Mouse (Mus musculus): ENCODE measurements around the gene Dach1. TPM values are rescaled to one million over a fixed set of nuclear protein-coding genes. Genes with fewer than 3 reads are reported as not detected.

Gene Dach1
- polyA plus RNA-seq, 1 experiment from 2014 or later, result 4.0 TPM

GRCm38 (mm10) chr14:97980879-97981278 lies 188.7 kb downstream of the Dach1 start:
- Histone ChIP-seq H3K9me3 (ENCODE audit: control insufficient read depth, low read length) (no peaks in the 10 kb centered on the region), H3K36me3 (ENCODE audit: control insufficient read depth, insufficient read depth, low read length) (no peaks in the 10 kb centered on the region), H3K4me2 (ENCODE audit: low read length) (no peak overlapping the region), H3K4me1 (ENCODE audit: control insufficient read depth in 2 of 2, insufficient read depth in 2 of 2, low read length in 2 of 2) (peaks cover 2 to 3% of the 10 kb centered on the region in 2 experiments; a peak in 1 of 4 replicates), H3K9ac (ENCODE audit: low read length) (no peak overlapping the region), H3K4me3 (ENCODE audit: control insufficient read depth in 1 of 2, insufficient read depth in 1 of 2, low read depth in 1 of 2, low read length in 2 of 2) (no peak overlapping the region), H3K27me3 (ENCODE audit: control insufficient read depth, insufficient read depth, low read length) (no peaks in the 10 kb centered on the region), H3K27ac (replicated peaks in 1 of 2; ENCODE audit: control insufficient read depth in 1 of 2, insufficient read depth in 1 of 2, low read depth in 2 of 2, low read length in 2 of 2) (no peak overlapping the region)
- ATAC-seq (ENCODE audit: insufficient number of reproducible peaks, insufficient read depth, low FRiP score, low read depth), result no peak
- 68% methylated on average over 4 of the region's 4 CpGs for WGBS

- H3K27me3 ChIP-seq (ENCODE audit: control insufficient read depth, insufficient read depth, low read length), result no peaks in the 10 kb centered on the region
- no peak overlapping the region for H3K9ac ChIP-seq (ENCODE audit: low read length)
- ATAC-seq (ENCODE audit: insufficient number of reproducible peaks, insufficient read depth, low FRiP score, low read depth), result no peak
- H3K4me3 ChIP-seq (ENCODE audit: control insufficient read depth in 1 of 2, insufficient read depth in 1 of 2, low read depth in 1 of 2, low read length in 2 of 2), result no peak overlapping the region
- no peaks in the 10 kb centered on the region for H3K4me1 ChIP-seq (ENCODE audit: control insufficient read depth in 2 of 2, insufficient read depth in 2 of 2, low read length in 2 of 2)
- WGBS, result 68% methylated on average over 1 of the region's 1 CpGs
- H3K36me3 ChIP-seq (ENCODE audit: control insufficient read depth, insufficient read depth, low read length), result no peaks in the 10 kb centered on the region
- no peak overlapping the region for H3K27ac ChIP-seq (replicated peaks in 1 of 2; ENCODE audit: control insufficient read depth in 1 of 2, insufficient read depth in 1 of 2, low read depth in 2 of 2, low read length in 2 of 2)
- H3K4me2 ChIP-seq (ENCODE audit: low read length), result no peak overlapping the region
- H3K9me3 ChIP-seq (ENCODE audit: control insufficient read depth, low read length), result no peaks in the 10 kb centered on the region
Observed at GRCm38 (mm10) chr14:97976091-97976490, 193.5 kb downstream of the Dach1 start.

GRCm38 (mm10) chr14:97975447-97975846 lies 194.1 kb downstream of the Dach1 start:
- H3K4me3 ChIP-seq (ENCODE audit: control insufficient read depth in 1 of 2, insufficient read depth in 1 of 2, low read depth in 1 of 2, low read length in 2 of 2), result no peak overlapping the region
- H3K4me1 ChIP-seq (ENCODE audit: control insufficient read depth in 2 of 2, insufficient read depth in 2 of 2, low read length in 2 of 2), result no peaks in the 10 kb centered on the region
- no peak overlapping the region for H3K4me2 ChIP-seq (ENCODE audit: low read length)
- no peaks in the 10 kb centered on the region for H3K36me3 ChIP-seq (ENCODE audit: control insufficient read depth, insufficient read depth, low read length)
- H3K27me3 ChIP-seq (ENCODE audit: control insufficient read depth, insufficient read depth, low read length), result no peaks in the 10 kb centered on the region
- no peak overlapping the region for H3K9ac ChIP-seq (ENCODE audit: low read length)
- no peaks in the 10 kb centered on the region for H3K9me3 ChIP-seq (ENCODE audit: control insufficient read depth, low read length)
- WGBS, result 75% methylated on average over 7 of the region's 7 CpGs
- no peak overlapping the region for H3K27ac ChIP-seq (replicated peaks in 1 of 2; ENCODE audit: control insufficient read depth in 1 of 2, insufficient read depth in 1 of 2, low read depth in 2 of 2, low read length in 2 of 2)
- no peak for ATAC-seq (ENCODE audit: insufficient number of reproducible peaks, insufficient read depth, low FRiP score, low read depth)

GRCm38 (mm10) chr14:97964543-97965069 lies 205.0 kb downstream of the Dach1 start:
- H3K9ac ChIP-seq (ENCODE audit: low read length), result no peak overlapping the region
- WGBS, result 62% methylated on average over 2 of the region's 2 CpGs
- no peak overlapping the region for H3K4me2 ChIP-seq (ENCODE audit: low read length)
- H3K4me3 ChIP-seq (ENCODE audit: control insufficient read depth in 1 of 2, insufficient read depth in 1 of 2, low read depth in 1 of 2, low read length in 2 of 2), result no peak overlapping the region
- no peak for ATAC-seq (ENCODE audit: insufficient number of reproducible peaks, insufficient read depth, low FRiP score, low read depth)
- H3K27ac ChIP-seq (replicated peaks in 1 of 2; ENCODE audit: control insufficient read depth in 1 of 2, insufficient read depth in 1 of 2, low read depth in 2 of 2, low read length in 2 of 2), result no peak overlapping the region
- no peaks in the 10 kb centered on the region for H3K4me1 ChIP-seq (ENCODE audit: control insufficient read depth in 2 of 2, insufficient read depth in 2 of 2, low read length in 2 of 2)
- H3K27me3 ChIP-seq (ENCODE audit: control insufficient read depth, insufficient read depth, low read length), result no peaks in the 10 kb centered on the region
- no peaks in the 10 kb centered on the region for H3K9me3 ChIP-seq (ENCODE audit: control insufficient read depth, low read length)
- H3K36me3 ChIP-seq (ENCODE audit: control insufficient read depth, insufficient read depth, low read length), result no peaks in the 10 kb centered on the region

DNA sequence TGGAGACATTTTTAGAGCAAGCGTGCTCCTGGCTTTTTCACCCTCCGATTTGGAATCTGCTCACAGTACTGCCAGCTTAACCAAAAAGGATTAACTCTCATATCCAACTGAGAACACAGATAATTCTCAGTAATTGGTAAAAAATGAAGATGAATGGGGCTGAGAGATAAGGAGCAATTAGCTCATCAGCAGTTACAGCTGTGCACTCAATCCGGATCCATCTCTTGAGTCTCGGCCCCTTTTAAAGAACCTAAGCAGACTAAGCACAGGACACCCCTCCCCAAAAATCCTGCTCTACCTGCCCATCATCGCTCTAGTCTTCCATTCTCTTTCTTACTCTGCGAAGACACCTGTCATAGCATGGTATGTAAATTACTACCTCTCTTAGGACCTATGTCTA lies 205.9 kb downstream of the Dach1 start:
- H3K9ac ChIP-seq (ENCODE audit: low read length), result no peak overlapping the region
- ATAC-seq (ENCODE audit: insufficient number of reproducible peaks, insufficient read depth, low FRiP score, low read depth), result no peak
- no peaks in the 10 kb centered on the region for H3K9me3 ChIP-seq (ENCODE audit: control insufficient read depth, low read length)
- no peak overlapping the region for H3K4me3 ChIP-seq (ENCODE audit: control insufficient read depth in 1 of 2, insufficient read depth in 1 of 2, low read depth in 1 of 2, low read length in 2 of 2)
- no peak overlapping the region for H3K4me2 ChIP-seq (ENCODE audit: low read length)
- H3K27me3 ChIP-seq (ENCODE audit: control insufficient read depth, insufficient read depth, low read length), result no peaks in the 10 kb centered on the region
- H3K36me3 ChIP-seq (ENCODE audit: control insufficient read depth, insufficient read depth, low read length), result no peaks in the 10 kb centered on the region
- H3K27ac ChIP-seq (replicated peaks in 1 of 2; ENCODE audit: control insufficient read depth in 1 of 2, insufficient read depth in 1 of 2, low read depth in 2 of 2, low read length in 2 of 2), result no peak overlapping the region
- WGBS, result 78% methylated on average over 6 of the region's 6 CpGs
- H3K4me1 ChIP-seq (ENCODE audit: control insufficient read depth in 2 of 2, insufficient read depth in 2 of 2, low read length in 2 of 2), result no peaks in the 10 kb centered on the region

DNA sequence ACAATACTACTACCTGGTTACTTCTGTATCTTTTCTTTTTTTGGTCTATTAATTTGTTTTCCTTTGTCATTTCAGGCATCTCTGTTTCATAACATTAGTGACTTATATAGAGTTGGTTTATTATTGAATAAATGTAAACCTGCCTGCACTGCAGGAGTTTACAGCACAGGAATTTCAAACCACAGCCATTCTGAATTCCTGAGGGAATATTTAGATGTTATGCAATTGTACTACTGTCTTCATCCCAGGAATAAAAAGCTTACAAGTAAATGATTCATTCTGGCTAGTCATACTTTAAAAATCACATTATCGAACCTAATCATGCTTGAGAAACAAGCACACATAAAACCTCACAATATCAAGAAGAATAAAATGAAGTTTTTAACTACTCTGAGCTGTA lies 213.2 kb downstream of the Dach1 start:
- Histone ChIP-seq H3K4me3 (ENCODE audit: control insufficient read depth in 1 of 2, insufficient read depth in 1 of 2, low read depth in 1 of 2, low read length in 2 of 2) (no peak overlapping the region), H3K27me3 (ENCODE audit: control insufficient read depth, insufficient read depth, low read length) (no peaks in the 10 kb centered on the region), H3K27ac (replicated peaks in 1 of 2; ENCODE audit: control insufficient read depth in 1 of 2, insufficient read depth in 1 of 2, low read depth in 2 of 2, low read length in 2 of 2) (no peak overlapping the region), H3K9ac (ENCODE audit: low read length) (no peak overlapping the region), H3K4me2 (ENCODE audit: low read length) (no peak overlapping the region), H3K4me1 (ENCODE audit: control insufficient read depth in 2 of 2, insufficient read depth in 2 of 2, low read length in 2 of 2) (no peaks in the 10 kb centered on the region), H3K9me3 (ENCODE audit: control insufficient read depth, low read length) (no peaks in the 10 kb centered on the region), H3K36me3 (ENCODE audit: control insufficient read depth, insufficient read depth, low read length) (no peaks in the 10 kb centered on the region)
- no peak for ATAC-seq (ENCODE audit: insufficient number of reproducible peaks, insufficient read depth, low FRiP score, low read depth)
- 91% methylated on average over 1 of the region's 1 CpGs for WGBS

- H3K27me3 ChIP-seq (ENCODE audit: control insufficient read depth, insufficient read depth, low read length), result no peaks in the 10 kb centered on the region
- no peaks in the 10 kb centered on the region for H3K4me1 ChIP-seq (ENCODE audit: control insufficient read depth in 2 of 2, insufficient read depth in 2 of 2, low read length in 2 of 2)
- no peak overlapping the region for H3K27ac ChIP-seq (replicated peaks in 1 of 2; ENCODE audit: control insufficient read depth in 1 of 2, insufficient read depth in 1 of 2, low read depth in 2 of 2, low read length in 2 of 2)
- H3K4me3 ChIP-seq (ENCODE audit: control insufficient read depth in 1 of 2, insufficient read depth in 1 of 2, low read depth in 1 of 2, low read length in 2 of 2), result no peak overlapping the region
- ATAC-seq (ENCODE audit: insufficient number of reproducible peaks, insufficient read depth, low FRiP score, low read depth), result no peak
- WGBS, result 45% methylated on average over 2 of the region's 2 CpGs
- H3K4me2 ChIP-seq (ENCODE audit: low read length), result no peak overlapping the region
- no peaks in the 10 kb centered on the region for H3K36me3 ChIP-seq (ENCODE audit: control insufficient read depth, insufficient read depth, low read length)
- no peaks in the 10 kb centered on the region for H3K9me3 ChIP-seq (ENCODE audit: control insufficient read depth, low read length)
- no peak overlapping the region for H3K9ac ChIP-seq (ENCODE audit: low read length)
Observed at GRCm38 (mm10) chr14:97945471-97945870, 224.1 kb downstream of the Dach1 start.

DNA sequence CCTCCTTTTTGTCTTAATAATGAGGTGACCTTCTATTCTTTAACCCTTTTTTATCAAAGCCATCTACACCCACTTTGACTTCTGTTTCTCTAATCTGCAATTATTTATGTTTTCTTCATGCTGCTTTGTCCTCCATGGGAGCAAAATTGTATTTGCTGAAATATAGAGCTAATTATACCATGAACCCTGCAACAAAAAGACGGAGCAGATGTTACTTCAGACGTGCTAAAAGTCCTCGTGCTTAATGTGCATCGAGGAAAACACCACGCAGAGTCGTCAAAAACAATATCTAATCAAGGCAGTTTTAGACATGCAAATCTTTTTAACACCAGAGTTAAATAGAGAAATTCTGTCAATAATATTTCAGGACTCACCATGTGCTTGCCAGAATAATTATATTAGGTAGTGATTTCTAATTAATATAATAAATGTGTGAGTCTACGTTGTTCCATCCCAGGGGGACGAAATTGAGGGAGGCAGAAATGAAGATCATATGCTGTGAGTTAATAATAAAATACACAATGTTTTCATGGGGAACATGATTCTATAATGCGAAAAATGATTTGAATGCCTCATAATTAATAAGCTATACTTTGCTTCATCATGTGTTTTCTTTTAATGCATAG lies 224.8 kb downstream of the Dach1 start:
- ATAC-seq (ENCODE audit: insufficient number of reproducible peaks, insufficient read depth, low FRiP score, low read depth), result no peak
- Histone ChIP-seq H3K27me3 (ENCODE audit: control insufficient read depth, insufficient read depth, low read length) (no peaks in the 10 kb centered on the region), H3K4me2 (ENCODE audit: low read length) (no peak overlapping the region), H3K27ac (replicated peaks in 1 of 2; ENCODE audit: control insufficient read depth in 1 of 2, insufficient read depth in 1 of 2, low read depth in 2 of 2, low read length in 2 of 2) (no peak overlapping the region), H3K36me3 (ENCODE audit: control insufficient read depth, insufficient read depth, low read length) (no peaks in the 10 kb centered on the region), H3K9me3 (ENCODE audit: control insufficient read depth, low read length) (no peaks in the 10 kb centered on the region), H3K4me3 (ENCODE audit: control insufficient read depth in 1 of 2, insufficient read depth in 1 of 2, low read depth in 1 of 2, low read length in 2 of 2) (no peak overlapping the region), H3K4me1 (ENCODE audit: control insufficient read depth in 2 of 2, insufficient read depth in 2 of 2, low read length in 2 of 2) (no peaks in the 10 kb centered on the region), H3K9ac (ENCODE audit: low read length) (no peak overlapping the region)
- WGBS, result 88% methylated on average over 9 of the region's 9 CpGs
